Mouse (Mus musculus): ENCODE measurements around the gene Cdk6.
"Not testable (repeated sequence)": the region's sequence is repeated elsewhere in the genome, so short reads cannot be mapped to it uniquely, and the experiment has no call there.

The Cdk6 gene

DNA sequence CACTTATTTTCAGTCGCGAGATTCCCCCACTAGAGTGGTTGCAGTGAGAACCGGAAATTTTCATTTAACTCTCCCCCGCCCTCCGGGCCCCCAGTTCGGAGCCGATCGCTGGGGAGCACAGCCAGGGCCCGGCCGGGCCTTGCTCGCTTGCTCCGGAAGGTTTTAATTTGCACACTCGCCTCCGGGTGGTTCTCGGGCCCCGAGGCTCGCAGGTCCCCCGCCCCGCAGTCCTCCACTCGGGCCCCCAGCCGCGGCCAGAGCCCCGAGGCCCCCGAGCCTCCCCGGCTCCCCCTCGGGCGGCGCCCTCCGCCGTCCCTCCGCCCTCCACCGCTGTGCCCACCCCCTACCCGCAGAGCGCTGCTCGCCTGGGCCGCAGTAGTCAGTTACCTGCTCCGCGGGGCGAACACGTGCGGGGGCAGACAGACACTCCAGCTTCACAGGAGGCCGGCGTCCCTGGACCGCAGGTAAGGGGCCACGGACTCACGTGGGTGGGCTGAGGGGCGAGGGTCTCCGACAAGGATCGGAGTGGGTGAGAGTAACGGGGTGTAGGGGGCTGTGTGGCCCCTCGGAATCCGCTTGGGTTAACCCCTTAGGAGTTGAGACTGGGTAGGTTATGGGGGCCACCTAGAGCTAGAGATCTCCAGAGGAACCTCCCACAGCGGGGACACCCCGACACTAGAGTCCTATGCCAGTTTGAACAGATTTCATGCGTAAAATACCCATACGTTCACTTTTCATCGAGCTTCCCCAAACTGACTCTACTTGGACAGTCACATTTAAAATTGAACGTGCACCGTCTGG lies at the start of gene Cdk6:
Gene Cdk6 (plus strand): TSS at position 375 of the 801 bp plus-strand sequence.
- DNase-seq = no peak

DNA sequence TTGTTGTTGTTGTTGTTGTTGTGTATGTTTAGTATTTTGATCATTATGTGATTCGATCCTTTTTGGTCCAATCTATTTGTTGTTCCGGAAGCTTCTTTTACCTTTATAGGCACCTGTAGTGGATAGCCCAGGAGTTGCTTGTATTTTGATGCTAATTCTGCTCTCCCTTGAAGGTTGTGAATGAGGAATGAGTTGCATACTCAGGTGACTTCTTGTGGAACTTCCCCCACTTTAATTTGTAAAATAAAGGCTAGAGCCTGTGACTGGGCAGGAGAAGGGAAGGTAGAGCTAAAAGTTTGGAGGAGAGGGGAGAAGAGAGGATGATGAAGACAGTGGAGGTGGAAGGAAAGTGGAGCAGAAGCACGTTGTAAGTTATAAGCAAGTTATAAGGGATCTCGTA lies 47.6 kb upstream of the Cdk6 start:
- DNase-seq = no peak

- no peak for DNase-seq
Observed at GRCm38 (mm10) chr5:3300801-3301457, 40.4 kb upstream of the Cdk6 start.

GRCm38 (mm10) chr5:3301535-3301934 lies 39.8 kb upstream of the Cdk6 start:
- no peak for DNase-seq

DNA sequence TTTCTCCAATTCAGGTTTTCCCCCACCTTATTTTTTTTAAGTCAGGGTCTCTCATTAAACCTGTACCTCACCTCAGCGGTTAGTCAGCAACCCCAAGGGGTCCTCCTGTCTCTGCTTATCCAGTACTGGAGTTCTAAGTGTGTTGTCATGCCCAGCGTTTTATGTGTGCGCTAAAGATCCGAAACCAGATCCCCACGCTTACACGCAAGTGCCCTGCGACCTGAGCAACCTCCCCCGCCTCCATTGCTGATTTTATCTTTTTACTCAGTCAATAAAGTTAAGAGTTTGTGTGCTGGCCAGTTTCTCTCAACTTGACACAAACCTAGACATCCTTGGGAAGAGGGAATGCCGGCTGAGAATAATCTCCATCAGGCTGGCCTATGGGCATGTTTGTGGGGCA lies 37.4 kb upstream of the Cdk6 start:
- no peak for DNase-seq

DNA sequence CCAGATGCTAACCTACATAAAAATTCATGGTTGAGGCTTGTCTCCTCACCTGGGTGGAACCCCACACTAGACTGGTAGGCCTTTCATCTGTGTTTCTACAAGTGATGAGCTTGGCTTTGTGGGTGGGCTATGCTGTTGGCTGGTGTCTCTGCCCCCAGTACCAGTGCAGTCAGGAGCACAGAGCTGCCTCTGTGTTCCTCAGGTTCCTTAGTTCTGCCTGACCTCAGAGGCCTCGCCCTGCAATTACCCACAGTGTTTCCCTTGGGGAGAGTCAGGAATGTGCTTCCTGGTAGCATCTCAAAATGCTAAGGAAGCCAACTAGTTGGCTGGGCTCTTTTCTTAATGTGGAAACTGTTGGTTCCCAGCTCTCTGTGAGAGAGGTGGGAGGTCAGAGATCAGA lies 35.1 kb upstream of the Cdk6 start:
- DNase-seq = no peak

DNA sequence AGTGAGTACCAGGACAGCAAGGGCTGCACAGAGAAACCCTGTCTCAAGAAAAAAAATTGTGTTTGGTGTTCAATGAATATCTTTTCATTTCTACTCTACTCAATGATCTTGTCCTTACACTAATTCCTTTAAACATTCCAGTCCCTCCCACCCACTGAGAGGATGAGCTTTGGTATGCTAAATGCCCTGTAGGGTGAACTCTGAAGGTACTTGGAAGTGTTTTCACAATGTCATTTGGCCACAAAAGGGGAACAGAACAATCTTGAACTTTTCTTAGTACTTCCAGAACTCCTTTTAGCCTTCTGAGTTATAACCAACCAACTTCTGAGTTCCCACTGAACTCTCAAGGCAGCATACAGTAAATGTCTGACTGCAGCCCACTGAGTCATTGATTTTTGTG lies 32.2 kb upstream of the Cdk6 start:
- DNase-seq = no peak

DNA sequence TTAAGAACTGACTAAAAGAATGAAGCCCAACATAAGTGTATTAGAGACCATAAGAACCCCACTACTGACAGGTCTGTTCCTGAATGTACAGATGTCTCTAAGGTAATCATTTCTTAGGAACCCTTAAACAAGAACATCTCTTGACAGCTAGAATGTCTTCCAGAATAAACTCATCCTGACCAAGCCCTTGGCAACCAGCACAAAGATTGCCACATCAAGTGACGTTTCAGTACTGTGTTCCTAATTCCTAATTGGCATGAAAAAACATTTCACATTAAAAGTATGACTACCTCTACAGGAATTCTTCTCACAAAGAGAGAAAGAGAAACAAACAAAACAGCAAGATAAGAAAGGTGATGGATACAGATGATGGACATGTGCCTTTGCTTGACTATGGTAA lies 31.7 kb upstream of the Cdk6 start:
- no peak for DNase-seq

DNA sequence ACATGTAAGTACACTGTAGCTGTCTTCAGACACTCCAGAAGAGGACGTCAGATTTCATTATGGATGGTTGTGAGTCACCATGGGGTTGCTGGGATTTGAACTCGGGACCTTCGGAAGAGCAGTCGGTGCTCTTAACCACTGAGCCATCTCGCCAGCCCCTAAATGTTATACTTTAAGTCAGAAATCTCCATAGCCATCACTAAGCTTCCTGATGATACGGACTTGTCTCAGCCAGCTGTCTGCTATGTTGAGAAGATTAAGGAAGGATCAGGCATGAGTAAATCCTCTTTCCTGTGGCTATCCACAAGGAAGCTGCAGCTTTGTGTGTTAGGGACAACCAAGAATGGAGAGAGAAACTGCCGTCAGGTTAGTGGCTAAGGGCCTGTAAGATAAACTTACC lies 30.1 kb upstream of the Cdk6 start:
- DNase-seq = not testable (repeated sequence)

DNA sequence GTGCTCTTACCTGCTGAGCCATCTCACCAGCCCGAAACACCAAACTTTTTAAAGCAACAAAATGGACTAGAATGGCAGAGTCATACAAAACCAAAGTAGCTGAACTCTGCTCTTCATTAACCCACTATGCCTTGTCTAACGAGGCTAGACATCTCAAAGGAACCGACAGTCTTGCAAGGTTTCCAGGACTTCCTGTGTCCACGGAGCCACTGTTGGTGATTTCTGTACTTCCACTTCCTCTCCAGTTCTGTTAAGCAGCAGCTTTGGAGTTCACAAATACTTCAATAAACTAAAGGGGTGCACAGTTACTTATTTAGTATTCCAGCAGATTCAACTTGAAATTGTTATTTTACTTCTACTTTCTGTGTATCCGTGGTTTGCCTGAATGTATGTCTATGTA lies 23.6 kb upstream of the Cdk6 start:
- DNase-seq = not testable (repeated sequence)

DNA sequence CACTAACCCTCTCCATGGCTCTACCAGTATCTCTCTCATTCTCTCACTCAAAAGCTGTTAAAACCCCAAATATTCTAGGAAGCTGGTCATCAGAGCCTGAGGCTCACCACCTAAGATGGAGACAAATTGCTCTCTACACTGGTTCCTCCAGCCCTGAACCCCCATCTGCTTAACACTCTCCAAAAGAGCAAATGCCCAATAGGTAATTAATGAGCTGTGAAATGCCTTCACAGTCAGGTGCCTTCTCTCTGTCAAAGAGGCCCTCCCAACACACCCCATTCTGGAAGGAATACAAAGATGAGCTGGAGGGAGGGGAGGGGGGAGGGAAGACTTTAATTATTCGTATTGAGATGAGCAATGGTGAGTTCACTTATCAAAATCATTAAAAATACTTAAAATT lies 21.1 kb upstream of the Cdk6 start:
- no peak for DNase-seq

DNA sequence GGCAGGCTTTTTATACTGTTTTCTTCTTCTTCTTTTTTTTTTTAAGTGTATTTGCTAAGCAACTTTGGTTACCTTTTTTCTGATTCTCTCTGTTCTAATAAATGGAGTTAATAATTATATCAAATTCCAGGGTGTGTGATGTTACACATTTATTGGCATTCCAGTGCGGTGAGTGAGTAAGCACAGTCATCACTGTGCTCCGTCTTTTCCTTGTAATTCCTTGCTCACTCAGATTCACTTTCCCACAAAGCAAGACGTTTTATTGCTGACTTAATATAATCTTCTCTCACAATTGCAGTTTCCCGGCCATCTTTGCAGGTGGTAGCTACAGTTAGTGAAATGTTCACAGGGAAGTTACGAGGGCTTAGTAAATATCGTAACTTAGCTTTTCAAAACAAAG lies 19.2 kb upstream of the Cdk6 start:
- no peak for DNase-seq

GRCm38 (mm10) chr5:3324116-3324515 lies 17.2 kb upstream of the Cdk6 start:
- no peak for DNase-seq

DNA sequence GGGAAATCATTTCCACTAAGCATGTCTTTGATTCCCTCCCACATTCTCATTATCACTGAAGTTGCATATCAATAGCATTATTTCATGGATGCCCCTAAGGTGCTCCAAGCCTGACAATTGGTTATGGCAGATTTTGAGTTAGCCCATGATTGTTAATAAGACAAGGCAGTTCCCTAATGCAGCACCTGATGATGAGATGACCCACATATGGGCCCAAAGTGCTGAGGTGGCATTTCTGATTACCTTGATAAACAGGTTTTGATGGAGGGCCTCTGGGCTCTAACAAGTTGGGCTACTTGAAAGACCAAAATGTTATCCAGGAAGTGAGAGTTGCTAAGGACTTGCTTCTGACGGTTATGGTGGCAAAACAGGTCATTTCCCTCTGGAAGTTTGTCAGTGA lies 11.9 kb upstream of the Cdk6 start:
- DNase-seq = no peak

GRCm38 (mm10) chr5:3330932-3331331 lies 10.4 kb upstream of the Cdk6 start:
- DNase-seq = no peak

- DNase-seq = not testable (repeated sequence)
Observed at GRCm38 (mm10) chr5:3333019-3333418, 8.3 kb upstream of the Cdk6 start.

DNA sequence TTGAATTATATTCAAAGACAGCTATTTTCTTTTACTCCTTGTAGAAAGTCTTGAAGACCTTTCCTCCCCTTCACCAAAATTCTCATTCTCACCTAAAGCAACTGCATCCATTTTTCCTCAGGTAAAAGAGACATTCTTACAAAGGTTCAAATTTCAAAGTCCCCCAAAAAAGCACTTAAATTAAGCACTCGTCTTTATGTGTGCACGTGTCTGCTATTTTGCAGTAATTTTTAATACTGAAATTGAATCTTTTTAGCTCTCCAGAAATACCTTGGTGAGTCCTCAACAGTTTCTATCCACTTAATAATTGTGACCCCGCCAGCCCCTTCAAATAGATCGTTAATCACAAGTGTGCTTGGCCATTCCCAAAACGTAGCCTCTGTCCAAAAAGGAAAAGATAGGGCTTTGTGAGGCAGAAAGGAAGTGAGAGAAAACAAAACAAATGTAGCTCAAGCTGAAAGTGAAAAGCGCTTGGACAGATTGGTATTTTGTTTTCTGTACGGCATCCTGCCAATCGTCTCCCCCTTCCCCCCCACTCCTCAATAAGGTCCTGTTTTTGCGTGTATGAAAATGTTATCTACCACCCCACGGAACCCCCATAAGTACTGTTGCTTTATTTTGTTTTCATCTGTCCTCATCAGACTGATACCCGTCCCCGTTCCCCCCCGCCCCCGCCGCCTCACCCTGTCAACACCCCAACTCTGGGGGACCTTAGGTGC lies 786 bp upstream of the Cdk6 start:
- not testable (repeated sequence) for DNase-seq

DNA sequence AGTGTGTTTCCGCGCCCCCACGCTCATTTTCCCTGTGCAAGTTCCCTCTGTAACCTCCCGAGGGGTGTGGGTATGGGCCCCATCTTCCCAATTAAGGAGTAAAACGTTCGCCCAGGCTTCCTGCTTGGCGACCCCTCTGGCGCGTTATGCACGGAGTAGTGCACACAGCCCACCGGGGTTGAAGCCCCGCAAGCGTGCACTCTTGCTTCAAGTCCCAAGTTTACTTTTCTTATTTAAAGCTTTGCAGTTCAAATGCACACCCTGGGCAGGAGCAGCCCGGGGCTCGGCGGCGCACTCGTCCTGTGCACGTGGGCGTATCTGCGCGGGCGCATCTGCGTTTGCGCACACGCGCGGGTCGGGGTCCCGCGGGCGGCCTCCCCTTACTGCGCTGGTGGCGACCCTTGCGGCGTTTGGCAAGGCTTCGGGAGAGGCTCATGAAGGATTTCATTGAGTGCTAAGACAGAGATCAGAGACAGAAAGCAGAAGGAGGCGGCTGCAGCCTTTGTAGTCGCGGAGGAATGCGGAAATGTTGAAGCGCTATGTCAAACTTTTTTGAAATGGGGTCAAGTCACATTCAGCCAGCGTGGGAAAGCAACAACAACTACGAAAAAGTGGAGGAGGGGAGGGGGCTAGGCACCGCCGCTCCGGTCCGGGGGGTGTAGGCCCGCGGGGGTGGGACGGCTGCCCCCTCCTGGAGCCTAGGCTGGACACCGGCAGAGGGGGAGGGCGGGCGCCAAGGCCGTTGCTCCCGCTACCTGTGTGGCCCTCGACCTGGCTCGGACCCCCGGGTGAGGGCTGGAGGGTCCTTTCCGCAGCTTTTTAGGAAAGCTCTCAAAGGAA lies 866 bp downstream of the Cdk6 start:
- no peak for DNase-seq

GRCm38 (mm10) chr5:3342771-3343565 lies 1.7 kb downstream of the Cdk6 start:
- no peak for DNase-seq

DNA sequence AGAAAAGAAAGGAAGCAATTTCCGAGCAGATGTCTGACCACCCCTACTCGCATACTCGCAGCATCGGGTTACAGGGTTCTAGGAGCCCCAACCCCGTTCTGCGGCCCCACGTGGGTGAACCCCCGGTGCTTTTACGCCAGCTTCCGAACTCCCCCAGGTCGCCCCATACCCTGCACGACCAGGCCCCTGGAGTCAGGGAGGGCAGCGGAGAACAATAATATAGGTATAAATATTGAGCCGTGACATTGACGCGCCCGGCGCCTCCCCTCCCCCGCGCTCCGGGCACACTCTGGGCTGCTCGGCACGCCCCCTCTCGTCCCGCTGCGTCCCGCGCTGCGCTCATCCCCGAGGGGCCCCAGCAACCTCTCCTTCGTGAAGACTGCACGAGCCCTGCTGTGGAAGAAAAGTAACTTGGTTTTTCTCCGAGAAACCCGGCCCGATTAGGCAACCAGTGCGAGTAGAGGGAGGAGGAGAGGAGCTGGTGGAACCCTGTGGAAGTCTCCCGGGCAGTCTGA lies 2.3 kb downstream of the Cdk6 start:
- DNase-seq = no peak

DNA sequence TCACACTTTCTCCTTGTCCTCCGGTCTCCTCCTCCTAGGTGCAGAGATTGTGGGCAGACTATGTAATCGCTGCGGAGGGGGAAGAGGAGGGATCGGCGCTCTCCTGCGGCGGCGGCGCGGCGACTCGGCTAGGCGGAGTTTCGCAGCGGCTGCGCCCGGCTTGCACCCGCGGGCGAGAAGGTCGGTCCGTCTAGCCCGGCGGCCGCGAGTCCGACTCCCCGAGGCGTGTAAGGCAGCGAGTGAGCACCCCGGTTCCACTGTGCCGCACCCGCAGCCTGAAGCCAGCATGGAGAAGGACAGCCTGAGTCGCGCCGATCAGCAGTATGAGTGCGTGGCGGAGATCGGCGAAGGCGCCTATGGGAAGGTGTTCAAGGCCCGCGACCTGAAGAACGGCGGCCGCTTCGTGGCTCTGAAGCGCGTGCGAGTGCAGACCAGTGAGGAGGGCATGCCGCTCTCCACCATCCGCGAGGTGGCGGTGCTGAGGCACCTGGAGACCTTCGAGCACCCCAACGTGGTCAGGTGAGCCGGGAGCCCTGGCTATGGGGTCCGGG lies 2.9 kb downstream of the Cdk6 start:
- DNase-seq = peak; percentile 29

- not testable (repeated sequence) for DNase-seq
Observed at GRCm38 (mm10) chr5:3345540-3345939, 4.3 kb downstream of the Cdk6 start.
